15 mouse cellular contexts compared by ENCODE assay signal in genomic region chr12:81166092-81166491, GRCm38 (mm10).
A peak's percentile ranks its signal among the peaks of the same experiment; 100 is the strongest.
DNase-seq lines count a peak whose midpoint lies in the region; ATAC-seq and TF ChIP-seq lines count a peak whose summit lies in the region.
"Had no signal": no experiment of that assay in that cellular context is flagged by ENCODE, and none has a peak within 500 bp of the region (broad histone marks: within the 10 kb centered on the region; RNA-seq: fewer than 3 reads in every experiment).

No protein-coding gene starts in this region.

- H3K4me1 ChIP-seq in hindbrain, embryonic 10.5 days (replicated peaks): peaks cover 30% of the 10 kb centered on the region
- H3K4me1 ChIP-seq in hindbrain, postnatal 0 days (ENCODE audit: insufficient read depth, low read length): 0 out of 2 replicates have a peak, but pooled peaks cover 11% of the 10 kb centered on the region
- H3K4me1 ChIP-seq in hindbrain, embryonic 16.5 days (ENCODE audit: control insufficient read depth, insufficient read depth, low read depth, low read length): peaks cover 13% of the 10 kb centered on the region
- H3K4me1 ChIP-seq in neural tube, embryonic 11.5 days (ENCODE audit: control insufficient read depth, insufficient read depth, low read length): peaks cover 23% of the 10 kb centered on the region
- H3K4me1 ChIP-seq: heart, embryonic 13.5 days; liver, embryonic 12.5 days had no signal

- DNase-seq in hindbrain, embryonic 10.5 days (ENCODE audit: low spot score): peak; percentile 47
- DNase-seq in hindbrain, postnatal 0 days (ENCODE audit: low spot score): no peak
- peak; percentile 83 for DNase-seq in embryo, embryonic 11 days
- DNase-seq in neural tube, embryonic 11.5 days (ENCODE audit: low spot score): peak; percentile 75
- no peak for DNase-seq in cerebellum, postnatal 4 days (ENCODE audit: low spot score in 2 of 2)
- DNase-seq in frontal cortex, postnatal 36 days (ENCODE audit: low spot score in 2 of 2): no peak
- DNase-seq in left cerebral cortex, adult 2 months (ENCODE audit: extremely low spot score in 1 of 2, low spot score in 2 of 2): no peak
- DNase-seq: cerebellum, postnatal 25 days; gastrocnemius, postnatal 25 days; lung, postnatal 10 days; thymus, adult 2 months had no signal

- ATAC-seq in hindbrain, postnatal 0 days: no peak
- no peak for ATAC-seq in hindbrain, embryonic 16.5 days
- ATAC-seq in neural tube, embryonic 11.5 days (ENCODE audit: insufficient read depth, low FRiP score, low TSS enrichment): peak; percentile 93
- ATAC-seq: intestine, embryonic 16.5 days; liver, embryonic 12.5 days had no signal

- no peak for TF ChIP-seq CTCF in hindbrain, postnatal 0 days (IDR thresholded peaks at IDR 0.05; ENCODE audit: low read depth)
- TF ChIP-seq CTCF in left cerebral cortex, adult 2 months (IDR thresholded peaks at IDR 0.05): no peak

- H3K9ac ChIP-seq in hindbrain, postnatal 0 days (replicated peaks; ENCODE audit: low read length): no peak overlapping the region
- H3K9ac ChIP-seq in hindbrain, embryonic 16.5 days (ENCODE audit: low read depth, low read length): peak overlapping the region; percentile 8; the same call in 1 of the 2 replicates
- H3K9ac ChIP-seq in neural tube, embryonic 11.5 days (ENCODE audit: low read length): peak overlapping the region; percentile 29; the same call in 1 of the 2 replicates
- H3K9ac ChIP-seq: heart, embryonic 13.5 days; liver, embryonic 12.5 days had no signal

- no peak overlapping the region for H3K4me3 ChIP-seq in hindbrain, embryonic 10.5 days
- H3K4me3 ChIP-seq in hindbrain, postnatal 0 days (ENCODE audit: low read length): no peak overlapping the region
- H3K4me3 ChIP-seq in hindbrain, embryonic 16.5 days (ENCODE audit: low read length): no peak overlapping the region
- H3K4me3 ChIP-seq in neural tube, embryonic 11.5 days (ENCODE audit: low read depth, low read length): no peak overlapping the region
- H3K4me3 ChIP-seq in left cerebral cortex, adult 2 months: no peak overlapping the region
- H3K4me3 ChIP-seq: heart, embryonic 13.5 days; liver, embryonic 12.5 days had no signal

- no peak overlapping the region for H3K4me2 ChIP-seq in hindbrain, postnatal 0 days (ENCODE audit: low read depth, low read length)
- H3K4me2 ChIP-seq in hindbrain, embryonic 16.5 days (ENCODE audit: low read length): no peak overlapping the region
- H3K4me2 ChIP-seq in neural tube, embryonic 11.5 days (ENCODE audit: low read depth): peak overlapping the region; percentile 16; the same call in 1 of the 2 replicates
- H3K4me2 ChIP-seq: heart, embryonic 13.5 days; liver, embryonic 12.5 days had no signal

- intact Hi-C loops in left cerebral cortex, adult 2 months (cut with DNase I): no loop called here

- no peaks in the 10 kb centered on the region for H3K27me3 ChIP-seq in hindbrain, embryonic 10.5 days (ENCODE audit: insufficient read depth, poor library complexity, severe bottlenecking)
- no peaks in the 10 kb centered on the region for H3K27me3 ChIP-seq in hindbrain, postnatal 0 days (ENCODE audit: insufficient read depth, low read length)
- no peaks in the 10 kb centered on the region for H3K27me3 ChIP-seq in hindbrain, embryonic 16.5 days (replicated peaks; ENCODE audit: control insufficient read depth, insufficient read depth, low read length)
- 0 out of 2 replicates have a peak, but pooled peaks cover 4% of the 10 kb centered on the region for H3K27me3 ChIP-seq in neural tube, embryonic 11.5 days (ENCODE audit: control insufficient read depth, insufficient read depth, low read length)
- H3K27me3 ChIP-seq: heart, embryonic 13.5 days; liver, embryonic 12.5 days had no signal

- no peaks in the 10 kb centered on the region for H3K9me3 ChIP-seq in hindbrain, embryonic 10.5 days
- no peaks in the 10 kb centered on the region for H3K9me3 ChIP-seq in hindbrain, postnatal 0 days (ENCODE audit: low read length)
- no peaks in the 10 kb centered on the region for H3K9me3 ChIP-seq in hindbrain, embryonic 16.5 days (ENCODE audit: control insufficient read depth, low read length)
- H3K9me3 ChIP-seq in neural tube, embryonic 11.5 days (ENCODE audit: control insufficient read depth, low read length): no peaks in the 10 kb centered on the region
- H3K9me3 ChIP-seq: heart, embryonic 13.5 days; liver, embryonic 12.5 days had no signal

- H3K27ac ChIP-seq in hindbrain, embryonic 10.5 days: peak overlapping the region; percentile 74
- H3K27ac ChIP-seq in hindbrain, postnatal 0 days: no peak overlapping the region
- no peak overlapping the region for H3K27ac ChIP-seq in hindbrain, embryonic 16.5 days (ENCODE audit: low read depth, low read length)
- H3K27ac ChIP-seq in neural tube, embryonic 11.5 days (ENCODE audit: low read depth, low read length): peak overlapping the region; percentile 44; the same call in 1 of the 2 replicates
- no peak overlapping the region for H3K27ac ChIP-seq in left cerebral cortex, adult 2 months
- H3K27ac ChIP-seq: heart, embryonic 13.5 days; liver, embryonic 12.5 days had no signal

- 23% methylated on average over 10 of the region's 10 CpGs for WGBS in hindbrain, embryonic 10.5 days
- 17% methylated on average over 10 of the region's 10 CpGs for WGBS in hindbrain, postnatal 0 days
- WGBS in hindbrain, embryonic 16.5 days: 11% methylated on average over 10 of the region's 10 CpGs
- WGBS in neural tube, embryonic 11.5 days: 2% methylated on average over 10 of the region's 10 CpGs

- peaks cover 20% of the 10 kb centered on the region for H3K36me3 ChIP-seq in hindbrain, embryonic 10.5 days
- H3K36me3 ChIP-seq in hindbrain, postnatal 0 days (ENCODE audit: insufficient read depth, low read length): no peaks in the 10 kb centered on the region; the same call in 1 of the 2 replicates
- no peaks in the 10 kb centered on the region for H3K36me3 ChIP-seq in hindbrain, embryonic 16.5 days (ENCODE audit: control insufficient read depth, insufficient read depth, low read length)
- H3K36me3 ChIP-seq in neural tube, embryonic 11.5 days (ENCODE audit: control insufficient read depth, insufficient read depth, low read length): no peaks in the 10 kb centered on the region
- H3K36me3 ChIP-seq: heart, embryonic 13.5 days; liver, embryonic 12.5 days had no signal

Comparison
In these comparisons a context has a peak if more than half of its experiments do, and no peak if none do; other contexts are left out.
1. DNase-seq: peak in hindbrain, embryonic 10.5 days (single experiment), embryo, embryonic 11 days (single experiment) and neural tube, embryonic 11.5 days (single experiment); none in hindbrain, postnatal 0 days (single experiment), cerebellum, postnatal 4 days (0 of 2), frontal cortex, postnatal 36 days (0 of 2) and left cerebral cortex, adult 2 months (0 of 2).
2. H3K27ac ChIP-seq: peak in hindbrain, embryonic 10.5 days (single experiment) and neural tube, embryonic 11.5 days (single experiment); none in hindbrain, postnatal 0 days (single experiment), hindbrain, embryonic 16.5 days (single experiment) and left cerebral cortex, adult 2 months (single experiment).